Mouse (Mus musculus) megakaryocyte, adult 5-6 weeks (primary cell): ENCODE measurements at regions not wholly inside any gene's neighbourhood (a gene's known extent, or its start where the extent isn't known, plus 50 kb on each side); places are given as distances from the start of the nearest gene placed in this dataset.

Experiments used
- ATAC-seq: 2 replicates; pipeline ENCODE4 v1.8.0; 2016; ENCODE audit warnings: mild to moderate bottlenecking, inconsistent platforms; ENCODE audit not compliant: poor library complexity, severe bottlenecking

GRCm38 (mm10) chr8:115952496-115952895, 244.9 kb upstream of the Maf start:
- ATAC-seq, result no peak

GRCm38 (mm10) chr8:115948916-115949315, 241.3 kb upstream of the Maf start:
- ATAC-seq, result no peak

- ATAC-seq, result peak; percentile 63
Observed at GRCm38 (mm10) chr8:115948036-115948435, 240.4 kb upstream of the Maf start.

- no peak for ATAC-seq
Observed at GRCm38 (mm10) chr8:115942731-115943509, 235.3 kb upstream of the Maf start.

- ATAC-seq, result peak; percentile 71
Observed at GRCm38 (mm10) chr8:115929472-115930210, 222.0 kb upstream of the Maf start.

- ATAC-seq, result peak; percentile 49
Observed at GRCm38 (mm10) chr8:115921889-115922288, 214.3 kb upstream of the Maf start.

- no peak for ATAC-seq
Observed at GRCm38 (mm10) chr8:115906650-115907049, 199.1 kb upstream of the Maf start.

- no peak for ATAC-seq
Observed at GRCm38 (mm10) chr8:115903853-115904420, 196.3 kb upstream of the Maf start.

- ATAC-seq, result no peak
Observed at GRCm38 (mm10) chr8:115897521-115898178, 190.1 kb upstream of the Maf start.

- ATAC-seq, result no peak
Observed at GRCm38 (mm10) chr8:115897086-115897485, 189.5 kb upstream of the Maf start.

GRCm38 (mm10) chr8:115896066-115896465, 188.5 kb upstream of the Maf start:
- ATAC-seq, result no peak

- no peak for ATAC-seq
Observed at GRCm38 (mm10) chr8:115888278-115888677, 180.7 kb upstream of the Maf start.

- no peak for ATAC-seq
Observed at GRCm38 (mm10) chr8:115885121-115885743, 177.6 kb upstream of the Maf start.

- no peak for ATAC-seq
Observed at GRCm38 (mm10) chr8:115883808-115884207, 176.2 kb upstream of the Maf start.

GRCm38 (mm10) chr8:115881881-115882280, 174.3 kb upstream of the Maf start:
- ATAC-seq, result no peak

GRCm38 (mm10) chr8:115874789-115875188, 167.2 kb upstream of the Maf start:
- ATAC-seq, result no peak

GRCm38 (mm10) chr8:115871381-115871780, 163.8 kb upstream of the Maf start:
- ATAC-seq, result no peak

GRCm38 (mm10) chr8:115861381-115861780, 153.8 kb upstream of the Maf start:
- no peak for ATAC-seq

GRCm38 (mm10) chr8:115859406-115859805, 151.8 kb upstream of the Maf start:
- ATAC-seq, result no peak

GRCm38 (mm10) chr8:115856816-115857215, 149.2 kb upstream of the Maf start:
- no peak for ATAC-seq
